Mouse (Mus musculus) right cerebral cortex, postnatal 14 days (tissue): ENCODE results near the gene Ly6g6e.

Source experiments
- DNase-seq: peaks from one replicate; pipeline ENCODE4 v3.0.0; 2022

The Ly6g6e gene

GRCm38 (mm10) chr17:35050126-35050750 lies 26.5 kb upstream of the Ly6g6e start:
- peak; percentile 47 for DNase-seq

GRCm38 (mm10) chr17:35051156-35052086 lies 25.3 kb upstream of the Ly6g6e start:
- no peak for DNase-seq

DNA sequence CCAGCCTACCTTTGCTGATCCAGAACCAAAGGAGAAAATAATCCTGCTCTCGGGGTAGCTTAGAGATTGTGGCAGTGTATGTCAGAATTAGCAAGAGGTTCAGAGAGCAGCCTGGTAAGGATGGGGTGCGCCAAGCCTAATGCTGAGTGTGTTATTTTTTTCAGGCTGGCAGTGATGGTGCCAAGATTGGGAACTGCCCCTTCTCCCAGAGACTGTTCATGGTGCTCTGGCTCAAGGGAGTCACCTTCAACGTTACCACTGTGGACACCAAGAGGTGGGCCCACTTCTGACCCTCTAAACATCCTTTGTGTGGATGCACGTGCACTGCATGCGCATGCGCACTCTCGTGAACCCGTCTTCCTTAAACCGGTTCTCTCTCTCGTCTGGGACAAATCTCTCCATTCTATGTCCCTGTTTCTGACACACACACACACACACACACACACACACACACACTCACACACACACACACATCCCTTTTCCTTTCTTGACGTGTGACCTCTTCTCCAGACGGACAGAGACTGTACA lies 24.4 kb upstream of the Ly6g6e start:
- DNase-seq, result no peak

DNA sequence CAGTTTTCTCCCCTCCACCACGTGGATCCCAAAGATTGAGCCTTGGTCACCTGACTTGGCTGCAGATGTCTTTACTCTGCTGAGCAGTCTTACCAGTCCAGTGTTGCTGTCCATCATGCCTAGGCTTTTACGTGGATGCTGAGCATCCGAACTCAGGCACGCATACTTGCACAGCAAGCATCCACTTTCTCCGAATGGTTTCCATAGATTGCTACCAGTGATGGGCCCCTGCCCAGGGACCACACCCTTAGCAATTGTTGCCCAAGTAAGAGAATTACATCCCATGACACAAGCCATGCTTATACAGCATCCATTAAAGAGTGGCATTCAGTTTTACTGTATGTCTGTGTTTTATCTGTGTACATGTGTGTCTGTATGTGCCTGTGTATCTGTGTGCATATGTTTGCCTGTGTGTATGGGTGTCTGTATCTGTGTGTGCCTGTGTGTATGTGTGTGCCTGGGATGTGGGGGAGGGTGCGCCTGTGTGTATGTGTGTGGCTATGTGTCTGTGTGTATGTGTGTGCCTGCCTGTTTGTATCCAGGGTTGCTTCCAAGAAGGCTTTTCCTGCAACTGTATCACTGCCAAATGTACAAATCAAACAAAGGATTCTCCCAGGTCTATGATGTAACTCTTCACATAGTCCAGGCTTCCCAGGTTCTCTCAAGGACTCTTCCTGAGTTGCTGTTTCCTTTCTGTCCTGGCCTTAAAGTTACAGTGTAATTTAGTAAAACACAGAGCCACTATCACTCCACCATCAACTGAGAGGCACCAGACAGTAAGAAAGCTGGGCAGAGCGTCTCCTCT lies 20.8 kb upstream of the Ly6g6e start:
- no peak for DNase-seq

DNA sequence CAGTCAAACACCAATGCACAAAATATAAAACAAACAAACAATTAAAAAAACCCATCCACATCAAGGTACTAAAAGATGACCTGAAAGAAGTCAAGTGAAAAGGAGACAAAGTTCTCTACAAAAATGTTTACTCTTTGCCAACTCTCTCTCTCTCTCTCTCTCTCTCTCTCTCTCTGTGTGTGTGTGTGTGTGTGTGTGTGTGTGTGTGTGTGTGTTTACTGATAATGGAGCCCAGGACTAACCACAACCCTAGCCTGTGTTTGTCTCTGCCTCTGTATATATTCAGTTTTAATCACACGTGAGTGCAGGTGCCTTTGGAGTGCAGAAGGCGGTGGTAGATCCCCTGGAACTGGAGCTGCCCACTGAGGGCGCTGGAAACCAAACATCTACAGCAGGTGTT lies 19.6 kb upstream of the Ly6g6e start:
- DNase-seq, result no peak

- no peak for DNase-seq
Measured at GRCm38 (mm10) chr17:35058316-35058715, 18.4 kb upstream of the Ly6g6e start.

DNA sequence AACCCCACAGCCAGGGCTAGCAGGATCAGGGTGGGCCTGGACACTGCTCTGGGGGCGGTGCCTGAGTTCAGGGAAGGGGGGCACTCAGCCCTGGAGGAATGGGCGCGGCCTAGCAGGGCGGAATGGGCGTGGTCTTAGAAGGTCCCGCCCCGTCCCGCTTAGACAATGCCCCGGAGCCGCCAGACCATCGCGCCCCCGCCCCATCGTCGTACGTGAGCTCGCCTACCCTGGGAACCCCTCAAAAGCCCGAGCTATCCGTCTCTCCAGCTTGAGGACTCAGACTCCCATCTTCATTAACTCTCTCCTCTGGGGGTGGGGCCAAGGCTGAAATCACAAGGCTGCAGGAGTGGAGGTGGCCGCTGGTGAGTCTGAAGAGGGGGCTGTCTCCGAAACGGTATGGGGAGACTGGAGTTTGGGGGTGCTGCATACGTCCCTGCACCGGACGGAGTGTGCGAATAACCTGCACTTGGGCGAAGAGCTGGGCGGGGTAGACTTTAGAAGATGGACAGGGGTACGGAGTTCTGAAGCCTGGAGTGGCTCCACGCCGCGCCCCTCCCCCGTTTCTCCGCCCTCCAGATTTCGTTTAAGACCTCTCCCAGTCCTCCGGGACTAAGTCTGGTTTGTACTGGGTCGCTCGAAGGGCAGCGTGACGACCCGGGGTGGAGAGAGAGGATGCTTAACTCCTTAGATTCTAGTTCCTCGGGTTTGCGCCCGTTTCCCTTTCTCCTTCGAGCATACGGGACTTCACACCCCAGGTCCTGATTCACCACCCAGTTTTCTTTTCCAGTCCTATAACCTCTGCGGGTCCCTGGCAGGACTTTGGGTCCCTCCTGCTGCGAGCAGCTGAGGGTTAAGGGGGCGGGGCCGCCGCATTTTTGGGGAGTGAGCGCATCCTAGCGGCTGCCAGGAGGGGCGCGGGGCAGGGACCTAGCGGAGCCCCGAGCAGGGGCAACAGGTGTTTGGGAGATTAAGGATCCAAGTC lies 17.5 kb upstream of the Ly6g6e start, which contains the start of gene Ddah2:
Gene Ddah2, plus strand, starts transcription at position 125 of the 982 bp plus-strand sequence.
- peak; percentile 80 for DNase-seq

GRCm38 (mm10) chr17:35060071-35060470 lies 16.6 kb upstream of the Ly6g6e start:
- DNase-seq, result no peak

DNA sequence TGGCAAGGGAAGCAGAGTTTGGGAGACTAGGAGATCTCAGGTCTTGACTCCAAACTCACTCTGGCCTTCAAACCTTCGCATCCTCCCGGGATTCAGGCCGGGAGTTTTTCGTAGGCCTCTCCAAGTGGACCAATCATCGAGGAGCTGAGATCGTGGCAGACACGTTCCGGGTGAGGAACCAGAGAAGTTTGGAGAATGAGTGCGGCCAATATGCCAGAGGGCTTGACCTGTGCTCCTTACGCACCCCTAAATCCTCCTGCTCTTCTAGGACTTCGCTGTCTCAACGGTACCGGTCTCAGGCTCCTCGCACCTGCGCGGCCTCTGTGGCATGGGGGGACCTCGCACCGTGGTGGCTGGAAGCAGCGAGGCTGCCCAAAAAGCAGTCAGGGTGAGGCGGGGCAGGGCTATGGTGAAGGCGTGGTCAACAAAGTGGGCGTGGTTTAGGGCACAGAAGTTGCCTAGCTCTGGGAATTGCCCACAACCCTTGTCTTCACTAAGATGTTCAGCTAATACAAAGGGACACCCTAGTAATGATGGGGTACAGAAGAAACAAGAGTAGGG lies 15.9 kb upstream of the Ly6g6e start:
- no peak for DNase-seq

DNA sequence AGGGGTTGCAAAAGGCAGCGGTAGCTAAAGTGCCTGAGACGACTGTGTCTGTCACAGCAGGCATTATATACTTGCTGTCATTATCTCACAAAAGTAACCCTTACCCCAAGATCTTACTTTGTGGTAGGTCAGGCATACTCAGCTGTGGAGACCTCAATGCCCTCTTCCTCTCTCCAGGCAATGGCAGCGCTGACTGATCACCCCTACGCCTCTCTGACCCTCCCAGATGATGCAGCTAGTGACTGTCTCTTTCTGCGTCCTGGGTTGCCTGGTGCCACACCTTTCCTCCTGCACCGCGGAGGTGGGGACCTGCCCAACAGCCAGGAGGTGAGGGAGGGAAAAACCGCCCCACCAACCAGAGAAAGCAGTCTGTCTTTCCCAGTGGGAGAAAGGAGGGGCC lies 15.4 kb upstream of the Ly6g6e start:
- DNase-seq, result no peak

DNA sequence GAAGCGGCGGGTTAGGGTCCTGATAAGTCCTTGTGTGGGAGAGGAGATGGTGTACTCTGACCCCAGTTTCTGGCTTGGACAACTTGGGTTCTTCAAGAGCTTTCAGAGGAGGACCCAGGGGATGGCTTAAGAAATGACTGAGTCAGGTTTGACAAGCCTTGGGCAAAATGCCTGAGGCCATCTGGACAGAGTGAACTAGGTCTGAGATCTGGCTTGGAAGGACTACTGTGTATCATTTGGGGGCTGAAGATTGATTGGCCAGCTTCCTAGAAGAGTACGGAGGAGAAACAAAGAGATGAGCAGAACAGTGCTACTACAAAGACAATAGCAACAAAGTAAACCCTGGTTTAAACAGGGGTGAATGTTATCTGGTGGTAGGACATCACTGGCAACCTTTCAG lies 13.2 kb upstream of the Ly6g6e start:
- no peak for DNase-seq

- no peak for DNase-seq
Measured at GRCm38 (mm10) chr17:35064378-35064877, 12.3 kb upstream of the Ly6g6e start.

GRCm38 (mm10) chr17:35064951-35065947 lies 11.5 kb upstream of the Ly6g6e start, which contains the start of gene Ly6g6c:
Gene Ly6g6c, plus strand, starts transcription at chr17:35065388.
- no peak for DNase-seq

DNA sequence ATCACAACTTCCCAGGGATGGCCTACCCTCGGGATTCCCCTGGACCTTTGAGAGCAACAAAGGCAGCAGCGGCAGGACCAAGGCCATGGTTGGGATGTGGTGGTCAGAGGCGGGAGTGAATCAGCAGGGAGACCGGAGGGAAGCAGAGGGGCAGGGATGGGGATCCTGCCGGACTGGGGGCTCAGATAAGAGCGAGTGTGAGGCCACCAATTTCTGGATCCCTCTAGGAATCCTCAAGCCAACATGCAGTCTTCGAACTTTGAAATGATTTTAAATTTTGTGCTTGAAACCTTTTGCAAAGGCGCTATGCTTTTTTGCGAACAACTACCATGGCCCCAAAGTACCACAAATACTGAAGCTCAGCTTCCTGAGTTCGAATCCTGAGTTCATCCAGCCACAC lies 10.6 kb upstream of the Ly6g6e start, which contains the start of gene Mpig6b:
Gene Mpig6b, minus strand, starts transcription at position 101 of the 400 bp plus-strand sequence.
- DNase-seq, result no peak

DNA sequence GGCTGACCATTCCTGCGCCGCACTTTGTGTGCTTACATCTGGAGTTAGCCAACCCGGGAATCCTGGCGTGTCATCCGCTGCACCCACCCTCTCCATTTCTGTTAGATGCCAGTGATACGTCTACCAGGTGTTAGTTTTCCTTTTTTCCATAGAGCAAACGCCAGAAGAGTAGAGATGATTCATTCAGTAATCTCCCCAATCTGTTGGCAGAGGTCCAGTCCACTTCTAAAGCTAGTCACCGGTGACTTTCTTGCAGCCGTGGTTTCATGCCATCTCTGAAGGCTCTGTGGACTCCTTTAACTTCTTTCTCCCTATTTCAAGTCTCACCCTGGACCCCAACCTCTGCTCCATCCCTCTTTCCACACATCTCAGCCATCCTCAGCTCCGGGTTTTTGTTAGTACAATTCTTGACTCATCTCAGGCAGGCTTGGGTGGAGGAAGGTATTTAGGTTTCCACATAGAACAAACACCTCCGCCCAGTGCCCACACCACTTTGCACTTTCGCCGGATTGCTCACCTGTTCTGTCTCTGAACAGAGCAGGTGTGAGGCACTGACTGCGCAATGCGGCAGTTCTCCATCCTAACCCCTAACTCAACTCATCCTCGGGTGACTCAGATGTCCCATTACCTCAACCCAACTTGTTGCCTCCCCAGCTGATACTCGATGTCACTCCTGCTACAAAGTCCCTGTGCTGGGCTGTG lies 8.3 kb upstream of the Ly6g6e start:
- no peak for DNase-seq

GRCm38 (mm10) chr17:35070556-35071229 lies 6.0 kb upstream of the Ly6g6e start:
- no peak for DNase-seq

GRCm38 (mm10) chr17:35071454-35071853 lies 5.2 kb upstream of the Ly6g6e start:
- no peak for DNase-seq

GRCm38 (mm10) chr17:35074097-35074496 lies 2.6 kb upstream of the Ly6g6e start:
- DNase-seq, result no peak
